Mouse (Mus musculus): ENCODE results near the gene Sema6d. TPM values are rescaled to one million over a fixed set of nuclear protein-coding genes. Genes with fewer than 3 reads are reported as not detected.

Gene Sema6d
- polyA plus RNA-seq, 1 experiment from 2014 or later = 27.9 TPM

GRCm38 (mm10) chr2:124470346-124471042 lies 380.7 kb downstream of the Sema6d start:
- Histone ChIP-seq H3K4me3 (ENCODE audit: low read depth, low read length) (no peak overlapping the region), H3K9me3 (ENCODE audit: control insufficient read depth, low read length) (no peaks in the 10 kb centered on the region), H3K4me2 (ENCODE audit: low read depth) (no peak overlapping the region), H3K36me3 (ENCODE audit: control insufficient read depth, insufficient read depth, low read length) (no peaks in the 10 kb centered on the region), H3K27ac (ENCODE audit: low read depth, low read length) (no peak overlapping the region), H3K9ac (ENCODE audit: low read length) (no peak overlapping the region), H3K4me1 (ENCODE audit: control insufficient read depth, insufficient read depth, low read length) (peaks cover 3% of the 10 kb centered on the region), H3K27me3 (ENCODE audit: control insufficient read depth, insufficient read depth, low read length) (no peaks in the 10 kb centered on the region)
- whole genome bisulfite sequencing = 79% methylated on average over 10 of the region's 10 CpGs
- DNase-seq (ENCODE audit: low spot score) (no peak), ATAC-seq (ENCODE audit: insufficient read depth, low FRiP score, low TSS enrichment) (no peak)

DNA sequence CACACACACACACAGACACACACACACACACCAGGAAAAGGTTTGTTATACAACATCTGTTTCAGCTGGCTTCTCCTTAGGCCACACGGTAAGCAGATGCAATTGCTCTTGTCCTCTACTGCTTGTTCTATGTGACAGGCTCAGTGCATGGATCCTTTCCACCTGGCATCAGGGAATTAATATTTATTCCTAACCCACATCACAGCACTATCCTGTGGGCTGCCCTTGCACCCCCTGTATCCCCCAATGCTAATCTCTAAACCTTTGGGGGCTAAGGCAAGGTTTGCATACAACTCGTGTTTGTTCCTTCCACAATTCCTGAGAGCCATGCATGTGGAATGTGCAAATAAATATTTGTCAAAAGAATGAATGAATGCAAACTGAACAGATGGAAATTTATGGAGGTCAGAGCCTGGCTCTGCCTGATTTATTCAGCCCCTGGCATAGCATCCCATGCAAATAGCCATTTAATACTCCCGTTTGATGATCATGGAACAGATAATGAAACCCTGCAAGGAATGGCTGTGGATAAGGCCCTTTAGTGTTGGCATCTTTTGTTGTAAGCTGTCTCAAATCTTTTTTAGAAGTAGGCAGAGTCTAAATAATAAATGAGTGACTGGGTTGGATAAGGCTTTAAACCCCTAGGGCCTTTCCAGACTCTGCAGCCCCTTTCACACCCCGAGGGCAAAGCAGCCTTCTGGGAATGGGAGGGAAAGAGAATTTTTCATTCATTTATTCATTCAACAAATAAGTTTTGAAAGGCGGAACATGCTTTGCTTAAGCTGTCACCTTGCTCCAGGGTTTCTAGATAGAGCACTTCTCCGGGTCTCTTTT lies 383.1 kb downstream of the Sema6d start:
- Histone ChIP-seq H3K4me1 (ENCODE audit: control insufficient read depth, insufficient read depth, low read length) (peaks cover 3% of the 10 kb centered on the region), H3K27ac (ENCODE audit: low read depth, low read length) (no peak overlapping the region), H3K36me3 (ENCODE audit: control insufficient read depth, insufficient read depth, low read length) (no peaks in the 10 kb centered on the region), H3K9ac (ENCODE audit: low read length) (no peak overlapping the region), H3K4me2 (ENCODE audit: low read depth) (no peak overlapping the region), H3K4me3 (ENCODE audit: low read depth, low read length) (no peak overlapping the region), H3K27me3 (ENCODE audit: control insufficient read depth, insufficient read depth, low read length) (no peaks in the 10 kb centered on the region), H3K9me3 (ENCODE audit: control insufficient read depth, low read length) (no peaks in the 10 kb centered on the region)
- DNase-seq (ENCODE audit: low spot score) (peak; percentile 21), ATAC-seq (ENCODE audit: insufficient read depth, low FRiP score, low TSS enrichment) (peak; percentile 51; the same call in 1 of the 2 replicates)
- WGBS = 50% methylated on average over 6 of the region's 6 CpGs

- DNase-seq (ENCODE audit: low spot score) = no peak
- H3K27ac ChIP-seq (ENCODE audit: low read depth, low read length) = no peak overlapping the region
- H3K4me2 ChIP-seq (ENCODE audit: low read depth) = no peak overlapping the region
- no peak for ATAC-seq (ENCODE audit: insufficient read depth, low FRiP score, low TSS enrichment)
- no peak overlapping the region for H3K4me3 ChIP-seq (ENCODE audit: low read depth, low read length)
- H3K36me3 ChIP-seq (ENCODE audit: control insufficient read depth, insufficient read depth, low read length) = no peaks in the 10 kb centered on the region
- H3K27me3 ChIP-seq (ENCODE audit: control insufficient read depth, insufficient read depth, low read length) = no peaks in the 10 kb centered on the region
- H3K9ac ChIP-seq (ENCODE audit: low read length) = no peak overlapping the region
- no peaks in the 10 kb centered on the region for H3K9me3 ChIP-seq (ENCODE audit: control insufficient read depth, low read length)
- peaks cover 3% of the 10 kb centered on the region; the same call in 1 of the 2 replicates for H3K4me1 ChIP-seq (ENCODE audit: control insufficient read depth, insufficient read depth, low read length)
Measured at GRCm38 (mm10) chr2:124477904-124478303, 388.1 kb downstream of the Sema6d start.

GRCm38 (mm10) chr2:124478526-124478925 lies 388.8 kb downstream of the Sema6d start:
- Histone ChIP-seq H3K36me3 (ENCODE audit: control insufficient read depth, insufficient read depth, low read length) (no peaks in the 10 kb centered on the region), H3K27ac (ENCODE audit: low read depth, low read length) (no peak overlapping the region), H3K27me3 (ENCODE audit: control insufficient read depth, insufficient read depth, low read length) (no peaks in the 10 kb centered on the region), H3K4me1 (ENCODE audit: control insufficient read depth, insufficient read depth, low read length) (no peaks in the 10 kb centered on the region; the same call in 1 of the 2 replicates), H3K4me3 (ENCODE audit: low read depth, low read length) (no peak overlapping the region), H3K4me2 (ENCODE audit: low read depth) (no peak overlapping the region), H3K9ac (ENCODE audit: low read length) (no peak overlapping the region), H3K9me3 (ENCODE audit: control insufficient read depth, low read length) (no peaks in the 10 kb centered on the region)
- DNase-seq (ENCODE audit: low spot score) (no peak), ATAC-seq (ENCODE audit: insufficient read depth, low FRiP score, low TSS enrichment) (no peak)
- 81% methylated on average over 4 of the region's 4 CpGs for WGBS

DNA sequence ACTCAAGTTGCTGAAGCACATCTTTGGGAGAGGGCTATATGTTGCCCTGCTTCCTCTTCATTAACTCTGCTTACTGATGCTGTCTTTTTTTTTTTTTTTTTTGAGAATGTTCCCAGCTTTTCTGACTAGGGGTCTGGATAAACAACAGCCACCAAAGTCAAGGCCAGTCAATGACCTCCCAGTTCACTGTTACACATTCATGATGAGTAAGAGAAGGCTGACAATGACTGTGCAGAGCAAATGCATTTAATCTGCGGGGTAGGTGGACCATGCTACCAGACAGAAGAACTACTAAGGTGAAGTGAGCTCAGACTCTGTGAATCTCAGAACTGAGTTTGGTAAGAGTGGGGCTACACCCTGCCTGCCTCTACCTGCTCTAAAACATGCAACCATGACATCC lies 396.0 kb downstream of the Sema6d start:
- DNase-seq (ENCODE audit: low spot score) (no peak), ATAC-seq (ENCODE audit: insufficient read depth, low FRiP score, low TSS enrichment) (no peak)
- 92% methylated on average over 1 of the region's 1 CpGs for WGBS
- Histone ChIP-seq H3K27ac (ENCODE audit: low read depth, low read length) (no peak overlapping the region), H3K9ac (ENCODE audit: low read length) (no peak overlapping the region), H3K4me3 (ENCODE audit: low read depth, low read length) (no peak overlapping the region), H3K4me1 (ENCODE audit: control insufficient read depth, insufficient read depth, low read length) (no peaks in the 10 kb centered on the region), H3K9me3 (ENCODE audit: control insufficient read depth, low read length) (no peaks in the 10 kb centered on the region), H3K36me3 (ENCODE audit: control insufficient read depth, insufficient read depth, low read length) (no peaks in the 10 kb centered on the region), H3K27me3 (ENCODE audit: control insufficient read depth, insufficient read depth, low read length) (no peaks in the 10 kb centered on the region), H3K4me2 (ENCODE audit: low read depth) (no peak overlapping the region)

DNA sequence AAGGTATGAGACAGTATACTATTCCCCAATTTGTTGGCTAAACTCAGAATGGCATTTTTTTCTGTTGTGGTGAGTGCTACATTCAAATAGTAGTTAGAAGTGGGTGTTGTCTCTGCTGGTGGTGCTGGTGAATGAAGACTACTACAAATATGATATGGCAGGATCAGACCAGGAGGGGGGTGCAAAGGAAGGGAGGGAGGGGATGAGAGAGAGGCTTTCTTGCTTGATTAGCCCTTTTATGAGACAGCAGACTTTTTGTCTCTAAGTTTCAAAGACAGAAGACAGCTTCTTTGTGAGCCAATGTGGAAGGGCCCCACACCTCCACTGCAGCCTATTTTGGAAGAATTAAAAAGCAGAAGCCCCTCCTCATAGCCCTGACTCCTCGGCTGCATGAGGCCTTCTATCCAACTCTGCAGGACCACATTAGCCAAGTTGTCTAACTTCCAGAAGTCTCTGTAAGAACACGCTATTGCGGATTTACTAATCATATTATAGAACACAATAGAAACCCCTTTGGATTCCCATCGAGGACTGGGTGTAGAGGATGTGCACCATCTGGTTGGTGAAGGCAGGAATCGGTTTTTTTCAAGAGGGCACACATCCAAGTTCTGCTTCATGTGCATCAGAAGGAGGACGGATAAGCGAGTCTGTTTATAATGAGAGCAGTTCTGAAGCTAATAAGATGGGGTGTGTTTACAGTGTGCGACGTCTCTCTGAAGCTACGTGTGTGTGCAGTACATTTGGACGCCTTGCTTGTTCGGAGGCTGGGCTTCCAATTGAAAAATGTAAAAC lies 400.4 kb downstream of the Sema6d start:
- Histone ChIP-seq H3K4me3 (ENCODE audit: low read depth, low read length) (no peak overlapping the region), H3K9me3 (ENCODE audit: control insufficient read depth, low read length) (no peaks in the 10 kb centered on the region), H3K9ac (ENCODE audit: low read length) (no peak overlapping the region), H3K27ac (ENCODE audit: low read depth, low read length) (no peak overlapping the region), H3K4me1 (ENCODE audit: control insufficient read depth, insufficient read depth, low read length) (no peaks in the 10 kb centered on the region), H3K36me3 (ENCODE audit: control insufficient read depth, insufficient read depth, low read length) (no peaks in the 10 kb centered on the region), H3K27me3 (ENCODE audit: control insufficient read depth, insufficient read depth, low read length) (no peaks in the 10 kb centered on the region), H3K4me2 (ENCODE audit: low read depth) (no peak overlapping the region)
- WGBS = 85% methylated on average over 12 of the region's 12 CpGs
- ATAC-seq (ENCODE audit: insufficient read depth, low FRiP score, low TSS enrichment) (no peak), DNase-seq (ENCODE audit: low spot score) (no peak)

DNA sequence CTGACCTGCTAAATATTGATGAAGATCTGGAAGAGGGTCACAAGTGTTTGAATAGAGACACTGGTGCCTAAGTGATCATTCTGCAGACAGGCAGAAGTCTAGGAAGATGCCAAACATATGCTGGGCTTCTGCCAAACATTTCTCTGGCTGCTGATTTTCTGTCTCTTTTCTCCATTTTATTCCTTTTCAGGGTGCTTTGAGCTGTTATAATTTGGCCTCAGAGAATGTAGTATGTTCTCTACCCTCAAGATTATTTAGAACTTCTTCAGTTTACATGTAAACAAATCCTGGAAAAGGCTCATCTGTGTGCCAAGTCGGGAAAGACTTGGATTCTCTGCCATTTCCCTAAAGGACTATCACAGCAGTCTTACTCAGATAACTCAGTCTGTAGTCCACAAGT lies 406.0 kb downstream of the Sema6d start:
- ATAC-seq (ENCODE audit: insufficient read depth, low FRiP score, low TSS enrichment) (no peak), DNase-seq (ENCODE audit: low spot score) (no peak)
- Histone ChIP-seq H3K36me3 (ENCODE audit: control insufficient read depth, insufficient read depth, low read length) (no peaks in the 10 kb centered on the region), H3K9me3 (ENCODE audit: control insufficient read depth, low read length) (no peaks in the 10 kb centered on the region), H3K4me3 (ENCODE audit: low read depth, low read length) (no peak overlapping the region), H3K27ac (ENCODE audit: low read depth, low read length) (no peak overlapping the region), H3K27me3 (ENCODE audit: control insufficient read depth, insufficient read depth, low read length) (no peaks in the 10 kb centered on the region), H3K4me1 (ENCODE audit: control insufficient read depth, insufficient read depth, low read length) (no peaks in the 10 kb centered on the region), H3K9ac (ENCODE audit: low read length) (no peak overlapping the region), H3K4me2 (ENCODE audit: low read depth) (no peak overlapping the region)
- 79% methylated on average over 1 of the region's 1 CpGs for WGBS

DNA sequence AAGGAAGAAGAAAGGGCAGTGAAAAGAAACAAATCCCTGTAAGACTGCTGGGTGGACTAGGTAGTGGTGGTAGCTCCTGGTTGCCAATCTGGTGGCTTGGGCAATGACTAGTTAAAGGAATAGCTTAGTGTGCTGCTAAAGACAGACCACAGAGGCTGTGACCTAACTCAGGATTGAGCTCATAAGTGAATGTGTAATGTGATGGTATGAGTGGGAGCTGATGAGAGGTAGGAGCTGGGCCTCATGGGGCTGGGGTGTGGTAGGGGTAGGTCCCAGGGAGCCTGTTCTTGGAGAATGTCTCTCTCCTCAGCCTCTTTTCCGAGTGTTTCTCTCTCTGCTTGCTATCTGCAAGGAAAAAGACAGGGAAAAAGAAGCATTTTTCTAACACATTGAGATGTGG lies 409.9 kb downstream of the Sema6d start:
- H3K27ac ChIP-seq (ENCODE audit: low read depth, low read length) = no peak overlapping the region
- no peaks in the 10 kb centered on the region for H3K9me3 ChIP-seq (ENCODE audit: control insufficient read depth, low read length)
- no peaks in the 10 kb centered on the region for H3K4me1 ChIP-seq (ENCODE audit: control insufficient read depth, insufficient read depth, low read length)
- no peak overlapping the region for H3K9ac ChIP-seq (ENCODE audit: low read length)
- DNase-seq (ENCODE audit: low spot score) (no peak), ATAC-seq (ENCODE audit: insufficient read depth, low FRiP score, low TSS enrichment) (no peak)
- no peaks in the 10 kb centered on the region for H3K36me3 ChIP-seq (ENCODE audit: control insufficient read depth, insufficient read depth, low read length)
- H3K4me3 ChIP-seq (ENCODE audit: low read depth, low read length) = no peak overlapping the region
- H3K27me3 ChIP-seq (ENCODE audit: control insufficient read depth, insufficient read depth, low read length) = no peaks in the 10 kb centered on the region
- 83% methylated on average over 1 of the region's 1 CpGs for WGBS
- H3K4me2 ChIP-seq (ENCODE audit: low read depth) = no peak overlapping the region

All from neural tube, embryonic 11.5 days (tissue).